Mouse (Mus musculus) E14TG2a.4 (cell line): ENCODE data around the gene Zcrb1.
"Not testable (repeated sequence)": the region's sequence is repeated elsewhere in the genome, so short reads cannot be mapped to it uniquely, and the experiment has no call there.

Experiments used
- CTCF ChIP-seq: conservative IDR thresholded peaks from 2 replicates; pipeline ENCODE4 v1.5.1; 2014; ENCODE audit warnings: low read length
- NANOG ChIP-seq: IDR thresholded peaks from 2 replicates; pipeline ENCODE4 v1.6.1; 2014; ENCODE audit warnings: borderline replicate concordance, low read length, mixed read lengths

DNA sequence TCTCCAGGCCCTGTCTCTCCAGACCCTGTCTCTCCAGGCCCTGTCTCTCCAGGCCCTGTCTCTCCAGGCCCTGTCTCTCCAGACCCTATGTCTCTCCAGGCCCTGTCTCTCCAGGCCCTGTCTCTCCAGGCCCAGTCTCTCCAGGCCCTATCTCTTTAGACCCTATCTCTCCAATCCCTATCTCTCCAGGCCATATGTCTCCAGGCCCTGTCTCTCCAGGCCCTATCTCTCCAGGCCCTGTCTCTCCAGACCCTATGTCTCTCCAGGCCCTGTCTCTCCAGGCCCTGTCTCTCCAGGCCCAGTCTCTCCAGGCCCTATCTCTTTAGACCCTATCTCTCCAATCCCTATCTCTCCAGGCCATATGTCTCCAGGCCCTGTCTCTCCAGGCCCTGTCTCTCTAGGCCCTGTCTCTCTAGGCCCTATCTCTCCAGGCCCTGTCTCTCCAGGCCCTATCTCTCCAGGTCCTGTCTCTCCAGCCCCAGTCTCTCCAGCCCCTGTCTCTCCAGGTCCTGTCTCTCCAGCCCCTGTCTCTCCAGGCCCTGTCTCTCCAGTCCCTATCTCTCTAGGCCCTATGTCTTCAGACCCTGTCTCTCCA lies 25.5 kb downstream of the Zcrb1 start:
- not testable (repeated sequence) for TF ChIP-seq CTCF, NANOG
